Mouse (Mus musculus): ENCODE measurements at regions not wholly inside any gene's neighbourhood (a gene's known extent, or its start where the extent isn't known, plus 50 kb on each side); places are given as distances from the start of the nearest gene placed in this dataset.

DNA sequence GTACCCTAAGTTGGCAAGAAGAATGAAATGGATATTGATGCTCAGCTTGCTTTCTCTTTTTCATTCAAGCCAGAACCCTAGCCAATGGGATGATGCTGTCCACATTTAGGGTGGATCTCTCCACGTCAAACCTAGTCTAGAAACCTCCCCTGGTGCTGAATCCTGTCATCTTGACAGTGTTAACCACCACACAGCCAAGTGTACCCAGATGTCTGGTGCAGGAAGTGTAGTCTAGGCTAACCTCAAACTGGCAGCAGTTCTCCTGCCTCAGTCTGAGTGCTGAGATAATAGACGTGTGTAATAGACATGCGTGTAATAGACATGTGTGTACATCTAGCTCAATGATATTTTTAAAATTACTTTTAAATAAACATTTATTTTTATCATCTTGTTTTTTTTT is 233.1 kb downstream of the Ikzf2 start:
- Histone ChIP-seq H3K27me3 (ENCODE audit: control insufficient read depth, insufficient read depth, low read length, poor library complexity, severe bottlenecking) (no peaks in the 10 kb centered on the region), H3K9ac (ENCODE audit: low read depth, poor library complexity, severe bottlenecking) (no peak overlapping the region), H3K27ac (ENCODE audit: insufficient read depth, low read length) (no peak overlapping the region), H3K9me3 (replicated peaks; ENCODE audit: control insufficient read depth, insufficient read depth, low read length, poor library complexity, severe bottlenecking) (no peaks in the 10 kb centered on the region; the same call in 1 of the 2 replicates), H3K4me1 (ENCODE audit: control insufficient read depth, insufficient read depth, low read length) (no peaks in the 10 kb centered on the region), H3K36me3 (ENCODE audit: control insufficient read depth, insufficient read depth, low read length, poor library complexity, severe bottlenecking) (no peaks in the 10 kb centered on the region), H3K4me3 (ENCODE audit: low read depth, low read length) (no peak overlapping the region)
- TF ChIP-seq POLR2A (IDR thresholded peaks at IDR 0.05; ENCODE audit: insufficient read depth, low read length) (no peak), EP300 (IDR thresholded peaks at IDR 0.05; ENCODE audit: insufficient read depth, low read depth, low read length) (no peak), CTCF (IDR thresholded peaks at IDR 0.05; ENCODE audit: low read depth, low read length) (no peak)

DNA sequence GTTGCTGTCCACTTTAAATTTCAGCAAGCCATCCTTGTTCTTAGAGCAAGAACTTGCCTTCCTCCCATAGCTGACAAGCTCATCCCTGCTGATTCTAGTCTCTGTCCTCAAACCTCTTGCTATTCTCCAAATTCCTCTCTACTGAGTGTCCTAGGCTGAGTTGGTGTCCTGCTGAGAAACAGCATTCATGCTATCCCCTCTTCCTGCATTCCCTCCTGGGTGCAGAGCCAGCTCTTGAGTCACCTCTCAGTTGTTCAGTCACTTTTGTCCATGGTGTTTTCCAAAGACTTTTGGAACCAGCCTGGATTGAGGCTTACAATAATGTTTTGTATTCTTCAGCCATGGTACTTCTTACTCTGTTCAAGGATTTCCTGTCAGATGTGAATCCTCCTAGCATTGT is 234.1 kb downstream of the Ikzf2 start:
- H3K4me3 ChIP-seq (ENCODE audit: low read depth, low read length): no peak overlapping the region
- TF ChIP-seq POLR2A (IDR thresholded peaks at IDR 0.05; ENCODE audit: insufficient read depth, low read length) (no peak), EP300 (IDR thresholded peaks at IDR 0.05; ENCODE audit: insufficient read depth, low read depth, low read length) (no peak), CTCF (IDR thresholded peaks at IDR 0.05; ENCODE audit: low read depth, low read length) (no peak)
- H3K36me3 ChIP-seq (ENCODE audit: control insufficient read depth, insufficient read depth, low read length, poor library complexity, severe bottlenecking): no peaks in the 10 kb centered on the region
- no peaks in the 10 kb centered on the region; the same call in 1 of the 2 replicates for H3K9me3 ChIP-seq (replicated peaks; ENCODE audit: control insufficient read depth, insufficient read depth, low read length, poor library complexity, severe bottlenecking)
- H3K27ac ChIP-seq (ENCODE audit: insufficient read depth, low read length): no peak overlapping the region
- no peaks in the 10 kb centered on the region for H3K4me1 ChIP-seq (ENCODE audit: control insufficient read depth, insufficient read depth, low read length)
- H3K27me3 ChIP-seq (ENCODE audit: control insufficient read depth, insufficient read depth, low read length, poor library complexity, severe bottlenecking): no peaks in the 10 kb centered on the region
- H3K9ac ChIP-seq (ENCODE audit: low read depth, poor library complexity, severe bottlenecking): no peak overlapping the region

- Histone ChIP-seq H3K9me3 (replicated peaks; ENCODE audit: control insufficient read depth, insufficient read depth, low read length, poor library complexity, severe bottlenecking) (no peaks in the 10 kb centered on the region), H3K9ac (ENCODE audit: low read depth, poor library complexity, severe bottlenecking) (no peak overlapping the region), H3K27ac (ENCODE audit: insufficient read depth, low read length) (no peak overlapping the region), H3K36me3 (ENCODE audit: control insufficient read depth, insufficient read depth, low read length, poor library complexity, severe bottlenecking) (no peaks in the 10 kb centered on the region), H3K4me1 (ENCODE audit: control insufficient read depth, insufficient read depth, low read length) (no peaks in the 10 kb centered on the region), H3K27me3 (ENCODE audit: control insufficient read depth, insufficient read depth, low read length, poor library complexity, severe bottlenecking) (no peaks in the 10 kb centered on the region), H3K4me3 (ENCODE audit: low read depth, low read length) (no peak overlapping the region)
- TF ChIP-seq EP300 (IDR thresholded peaks at IDR 0.05; ENCODE audit: insufficient read depth, low read depth, low read length): no peak
- no peak for TF ChIP-seq POLR2A (IDR thresholded peaks at IDR 0.05; ENCODE audit: insufficient read depth, low read length)
- no peak for TF ChIP-seq CTCF (IDR thresholded peaks at IDR 0.05; ENCODE audit: low read depth, low read length)
Observed at GRCm38 (mm10) chr1:69450455-69450854, 236.6 kb downstream of the Ikzf2 start.

DNA sequence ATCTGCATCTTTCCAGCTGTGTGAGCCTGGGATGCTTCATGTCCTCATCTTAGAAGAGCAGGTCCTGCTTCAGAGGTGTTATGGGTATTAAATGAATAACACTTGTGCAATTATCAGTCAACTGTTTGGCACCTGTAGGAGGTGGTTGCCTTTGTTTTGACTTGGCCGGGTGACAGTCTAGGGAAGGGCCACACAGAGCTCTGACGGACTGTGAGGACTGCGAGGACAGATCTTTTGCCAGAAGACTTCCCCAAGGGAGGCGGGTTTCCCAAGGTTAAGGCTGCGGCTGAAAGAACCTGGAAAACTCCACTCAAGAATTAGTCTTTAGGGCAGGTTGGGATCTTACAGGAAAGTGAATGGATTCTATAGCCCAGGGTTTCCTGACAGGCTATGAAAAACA is 239.8 kb downstream of the Ikzf2 start:
- no peak overlapping the region for H3K9ac ChIP-seq (ENCODE audit: low read depth, poor library complexity, severe bottlenecking)

DNA sequence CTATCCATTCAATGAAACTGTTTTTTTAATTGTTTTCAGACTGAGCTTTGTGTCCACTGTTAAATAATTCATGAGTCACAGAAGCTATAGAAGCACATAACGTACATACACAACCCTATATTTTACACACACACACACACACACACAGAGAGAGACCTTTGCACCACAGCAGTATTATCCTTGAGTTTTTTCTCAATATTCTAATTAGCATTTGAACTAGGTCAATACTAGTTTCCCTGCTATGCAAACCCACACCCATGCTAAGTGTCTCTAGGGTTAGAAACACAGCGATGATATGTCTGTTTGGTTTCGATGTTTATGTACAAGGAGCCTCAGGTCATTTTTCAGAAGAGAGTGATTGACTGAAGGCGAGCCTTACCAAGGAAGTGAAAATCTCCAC is 242.3 kb downstream of the Ikzf2 start:
- Histone ChIP-seq H3K36me3 (ENCODE audit: control insufficient read depth, insufficient read depth, low read length, poor library complexity, severe bottlenecking) (no peaks in the 10 kb centered on the region), H3K27ac (ENCODE audit: insufficient read depth, low read length) (no peak overlapping the region), H3K4me3 (ENCODE audit: low read depth, low read length) (no peak overlapping the region), H3K4me1 (ENCODE audit: control insufficient read depth, insufficient read depth, low read length) (no peaks in the 10 kb centered on the region), H3K9ac (ENCODE audit: low read depth, poor library complexity, severe bottlenecking) (no peak overlapping the region), H3K27me3 (ENCODE audit: control insufficient read depth, insufficient read depth, low read length, poor library complexity, severe bottlenecking) (no peaks in the 10 kb centered on the region), H3K9me3 (replicated peaks; ENCODE audit: control insufficient read depth, insufficient read depth, low read length, poor library complexity, severe bottlenecking) (no peaks in the 10 kb centered on the region)
- no peak for TF ChIP-seq POLR2A (IDR thresholded peaks at IDR 0.05; ENCODE audit: insufficient read depth, low read length)

More for the DNA sequence above, 239.8 kb downstream of the Ikzf2 start:
- TF ChIP-seq POLR2A (IDR thresholded peaks at IDR 0.05; ENCODE audit: insufficient read depth, low read length) (no peak), CTCF (IDR thresholded peaks at IDR 0.05; ENCODE audit: low read depth, low read length) (no peak), EP300 (IDR thresholded peaks at IDR 0.05; ENCODE audit: insufficient read depth, low read depth, low read length) (no peak)
- no peaks in the 10 kb centered on the region for H3K4me1 ChIP-seq (ENCODE audit: control insufficient read depth, insufficient read depth, low read length)
- no peaks in the 10 kb centered on the region for H3K27me3 ChIP-seq (ENCODE audit: control insufficient read depth, insufficient read depth, low read length, poor library complexity, severe bottlenecking)
- H3K4me3 ChIP-seq (ENCODE audit: low read depth, low read length): no peak overlapping the region
- no peak overlapping the region for H3K27ac ChIP-seq (ENCODE audit: insufficient read depth, low read length)
- H3K9me3 ChIP-seq (replicated peaks; ENCODE audit: control insufficient read depth, insufficient read depth, low read length, poor library complexity, severe bottlenecking): no peaks in the 10 kb centered on the region
- no peaks in the 10 kb centered on the region for H3K36me3 ChIP-seq (ENCODE audit: control insufficient read depth, insufficient read depth, low read length, poor library complexity, severe bottlenecking)

- Histone ChIP-seq H3K27ac (ENCODE audit: insufficient read depth, low read length) (no peak overlapping the region), H3K9ac (ENCODE audit: low read depth, poor library complexity, severe bottlenecking) (no peak overlapping the region), H3K27me3 (ENCODE audit: control insufficient read depth, insufficient read depth, low read length, poor library complexity, severe bottlenecking) (no peaks in the 10 kb centered on the region), H3K36me3 (ENCODE audit: control insufficient read depth, insufficient read depth, low read length, poor library complexity, severe bottlenecking) (no peaks in the 10 kb centered on the region), H3K4me1 (ENCODE audit: control insufficient read depth, insufficient read depth, low read length) (no peaks in the 10 kb centered on the region), H3K4me3 (ENCODE audit: low read depth, low read length) (no peak overlapping the region), H3K9me3 (replicated peaks; ENCODE audit: control insufficient read depth, insufficient read depth, low read length, poor library complexity, severe bottlenecking) (no peaks in the 10 kb centered on the region)
- TF ChIP-seq POLR2A (IDR thresholded peaks at IDR 0.05; ENCODE audit: insufficient read depth, low read length) (no peak), EP300 (IDR thresholded peaks at IDR 0.05; ENCODE audit: insufficient read depth, low read depth, low read length) (no peak), CTCF (IDR thresholded peaks at IDR 0.05; ENCODE audit: low read depth, low read length) (no peak)
Observed at GRCm38 (mm10) chr1:69443466-69443865, 243.6 kb downstream of the Ikzf2 start.

Data from ES-Bruce4 (cell line).